Mouse (Mus musculus): Measurements from ENCODE around the gene Lcn5. TPM values are rescaled to one million over a fixed set of nuclear protein-coding genes. Genes with fewer than 3 reads are reported as not detected.

The Lcn5 gene
- polyA plus RNA-seq, 1 experiment: not detected

DNA sequence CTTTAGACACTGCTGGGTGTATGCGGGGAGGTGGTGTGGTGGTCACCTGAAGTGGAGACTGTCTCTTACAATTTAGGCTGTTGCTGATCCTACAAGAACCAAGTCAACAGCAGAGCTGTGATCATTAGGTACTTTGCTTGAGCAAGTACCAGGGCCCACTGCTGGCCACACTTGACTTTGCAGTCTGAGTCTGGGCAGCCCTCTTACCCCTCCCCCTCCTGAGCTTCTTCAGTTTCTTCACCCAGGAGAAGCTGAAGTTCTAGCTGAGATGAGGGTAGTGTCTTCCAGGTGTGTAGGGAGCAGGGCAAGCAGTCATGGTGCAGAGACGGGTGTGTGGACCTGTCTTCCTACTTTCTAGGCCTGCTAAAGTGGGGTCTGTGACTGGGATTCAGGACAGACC is 50.4 kb downstream of the Lcn5 start:
- no peak for TF ChIP-seq GATA1 (IDR thresholded peaks at IDR 0.05; ENCODE audit: low read length)

Other genes starting within 250 kb of the Lcn5 start
- gene Fut7, start 234.7 kb upstream of the Lcn5 start, polyA plus RNA-seq (2012): not detected in 2 replicates
- 9.2 and 9.9 TPM in 2 replicates for gene Abca2, start 229.2 kb upstream of the Lcn5 start, polyA plus RNA-seq (2012)
- not detected in 2 replicates for gene Clic3, start 201.1 kb upstream of the Lcn5 start, polyA plus RNA-seq (2012)
- gene Paxx, start 196.9 kb upstream of the Lcn5 start, polyA plus RNA-seq (2012): 39.7 and 40.3 TPM in 2 replicates
- not detected in 2 replicates for gene Ptgds, start 187.9 kb upstream of the Lcn5 start, polyA plus RNA-seq (2012)
- gene Lcn12, start 164.0 kb upstream of the Lcn5 start, polyA plus RNA-seq (2012): not detected in 2 replicates
- 25.8 and 49.8 TPM in 2 replicates for gene Fbxw5, start 157.2 kb upstream of the Lcn5 start, polyA plus RNA-seq (2012)
- 0.08 and 0.18 TPM in 2 replicates for gene C8g, start 156.2 kb upstream of the Lcn5 start, polyA plus RNA-seq (2012)
- 5.5 and 9.3 TPM in 2 replicates for gene Traf2, start 111.0 kb upstream of the Lcn5 start, polyA plus RNA-seq (2012)
- 682 and 940 TPM in 2 replicates for gene Edf1, start 100.1 kb upstream of the Lcn5 start, polyA plus RNA-seq (2012)
- 0.52 and 0.69 TPM in 2 replicates for gene Mamdc4, start 83.1 kb upstream of the Lcn5 start, polyA plus RNA-seq (2012)
- gene Phpt1, start 82.7 kb upstream of the Lcn5 start, polyA plus RNA-seq (2012): 3.2 and 4.9 TPM in 2 replicates
- 0.09 and 0.13 TPM in 2 replicates for gene Ajm1, start 76.2 kb upstream of the Lcn5 start, polyA plus RNA-seq (2012)
- gene Rabl6, start 49.4 kb upstream of the Lcn5 start, polyA plus RNA-seq (2012): 86.8 and 89.3 TPM in 2 replicates
- gene Ccdc183, start 40.3 kb upstream of the Lcn5 start, polyA plus RNA-seq (2012): not detected in 2 replicates
- gene Tmem141, start 35.9 kb upstream of the Lcn5 start, polyA plus RNA-seq (2012): not detected in 2 replicates
- gene Fcna, start 29.9 kb upstream of the Lcn5 start, polyA plus RNA-seq (2012): not detected in 2 replicates
- gene Lcn8, start 4.8 kb upstream of the Lcn5 start, polyA plus RNA-seq (2012): not detected in 2 replicates
- gene Lcn6, start 18.8 kb downstream of the Lcn5 start, polyA plus RNA-seq (2012): not detected in 2 replicates
- gene Lcn10, start 24.8 kb downstream of the Lcn5 start, polyA plus RNA-seq (2012): not detected in 2 replicates
- gene Obp2a, start 42.1 kb downstream of the Lcn5 start, polyA plus RNA-seq (2012): not detected in 2 replicates
- gene Bmyc, start 48.8 kb downstream of the Lcn5 start, polyA plus RNA-seq (2012): not detected in 2 replicates
- gene Obp2b, start 79.1 kb downstream of the Lcn5 start, polyA plus RNA-seq (2012): not detected in 2 replicates
- not detected in 2 replicates for gene Lcn3, start 107.6 kb downstream of the Lcn5 start, polyA plus RNA-seq (2012)
- gene Lcn11, start 119.1 kb downstream of the Lcn5 start, polyA plus RNA-seq (2012): not detected in 2 replicates
- not detected in 2 replicates for gene Gm13539, start 124.3 kb downstream of the Lcn5 start, polyA plus RNA-seq (2012)
- gene Glt6d1, start 157.9 kb downstream of the Lcn5 start, polyA plus RNA-seq (2012): not detected in 2 replicates
- gene Lcn9, start 165.2 kb downstream of the Lcn5 start, polyA plus RNA-seq (2012): not detected in 2 replicates
- gene Sohlh1, start 189.3 kb downstream of the Lcn5 start, polyA plus RNA-seq (2012): not detected in 2 replicates
- not detected in 2 replicates for gene Kcnt1, start 205.8 kb downstream of the Lcn5 start, polyA plus RNA-seq (2012)

Data from G1E-ER4 (cell line).